Mouse (Mus musculus) thymus, adult 2 months (tissue): ENCODE results near the gene C130032M10Rik.

Experiments
- CTCF ChIP-seq: fragments of 200-500 bp; IDR thresholded peaks from 2 replicates; pipeline ENCODE4 v1.5.1; 2012; ENCODE audit warnings: mild to moderate bottlenecking, control low read depth, low read length, moderate library complexity, borderline replicate concordance; ENCODE audit not compliant: control insufficient read depth, poor library complexity, insufficient read depth; ENCODE audit errors: extremely low read depth
- POLR2A ChIP-seq: fragments of 200-500 bp; IDR thresholded peaks from 2 replicates; pipeline ENCODE4 v1.6.1; 2012; ENCODE audit warnings: mild to moderate bottlenecking, low read length, control low read depth, moderate library complexity; ENCODE audit not compliant: control insufficient read depth, poor library complexity, insufficient read depth; ENCODE audit errors: extremely low read depth

GRCm38 (mm10) chr9:114486808-114487207, 28.7 kb upstream of the C130032M10Rik start:
- TF ChIP-seq CTCF (no peak), POLR2A (no peak)
